Mouse (Mus musculus) neural tube, embryonic 11.5 days (tissue): ENCODE measurements at regions not wholly inside any gene's neighbourhood (a gene's known extent, or its start where the extent isn't known, plus 50 kb on each side); places are given as distances from the start of the nearest gene placed in this dataset.
A peak's percentile ranks its signal among the peaks of the same experiment; 100 is the strongest.
"Not testable (repeated sequence)": the region's sequence is repeated elsewhere in the genome, so short reads cannot be mapped to it uniquely, and the experiment has no call there.

Experiments used
- ATAC-seq: fragments of 200-750 bp; cut with Nextera tagmentation; 2 replicates; pipeline ENCODE4 v1.8.0; 2017; ENCODE audit warnings: moderate number of reproducible peaks, mild to moderate bottlenecking, moderate TSS enrichment, moderate library complexity; ENCODE audit not compliant: insufficient read depth, low FRiP score, low TSS enrichment
- DNase-seq: peaks from one replicate; pipeline ENCODE4 v3.0.0-alpha.2; 2015; ENCODE audit warnings: low spot score
- H3K27ac ChIP-seq: fragments of 300-500 bp; sonication (generic); 2 replicates; pipeline ENCODE4 v1.5.1; 2014; ENCODE audit warnings: low read depth, mild to moderate bottlenecking, low read length
- H3K27me3 ChIP-seq: fragments of 300-500 bp; sonication (generic); 2 replicates; pipeline ENCODE4 v1.6.1; 2014; ENCODE audit warnings: mild to moderate bottlenecking, low read length, mixed read lengths; ENCODE audit not compliant: control insufficient read depth, insufficient read depth
- H3K36me3 ChIP-seq: fragments of 300-500 bp; sonication (generic); 2 replicates; pipeline ENCODE4 v1.6.1; 2014; ENCODE audit warnings: mild to moderate bottlenecking, low read length, moderate library complexity, mixed read lengths; ENCODE audit not compliant: control insufficient read depth, insufficient read depth
- H3K4me1 ChIP-seq: fragments of 300-500 bp; sonication (generic); 2 replicates; pipeline ENCODE4 v1.6.1; 2014; ENCODE audit warnings: low read length, mixed read lengths; ENCODE audit not compliant: control insufficient read depth, insufficient read depth
- H3K4me2 ChIP-seq: fragments of 300-500 bp; sonication (generic); 2 replicates; pipeline ENCODE4 v1.6.1; 2014; ENCODE audit warnings: low read depth, mild to moderate bottlenecking, moderate library complexity
- H3K4me3 ChIP-seq: fragments of 300-500 bp; sonication (generic); 2 replicates; pipeline ENCODE4 v1.5.1; 2014; ENCODE audit warnings: low read depth, low read length
- H3K9ac ChIP-seq: fragments of 300-500 bp; sonication (generic); 2 replicates; pipeline ENCODE4 v1.6.1; 2014; ENCODE audit warnings: mild to moderate bottlenecking, low read length
- H3K9me3 ChIP-seq: fragments of 300-500 bp; sonication (generic); 2 replicates; pipeline ENCODE4 v1.6.1; 2016; ENCODE audit warnings: low read length; ENCODE audit not compliant: control insufficient read depth
- WGBS: fragments of 180-500 bp; shearing (Covaris S2); extraction: QIAGEN DNeasy Blood & Tissue Kit; methylation state at CpG from one replicate; pipeline ENCODE4 v1.1.7; 2014; 5-methylcytosine and 5-hydroxymethylcytosine counted together

DNA sequence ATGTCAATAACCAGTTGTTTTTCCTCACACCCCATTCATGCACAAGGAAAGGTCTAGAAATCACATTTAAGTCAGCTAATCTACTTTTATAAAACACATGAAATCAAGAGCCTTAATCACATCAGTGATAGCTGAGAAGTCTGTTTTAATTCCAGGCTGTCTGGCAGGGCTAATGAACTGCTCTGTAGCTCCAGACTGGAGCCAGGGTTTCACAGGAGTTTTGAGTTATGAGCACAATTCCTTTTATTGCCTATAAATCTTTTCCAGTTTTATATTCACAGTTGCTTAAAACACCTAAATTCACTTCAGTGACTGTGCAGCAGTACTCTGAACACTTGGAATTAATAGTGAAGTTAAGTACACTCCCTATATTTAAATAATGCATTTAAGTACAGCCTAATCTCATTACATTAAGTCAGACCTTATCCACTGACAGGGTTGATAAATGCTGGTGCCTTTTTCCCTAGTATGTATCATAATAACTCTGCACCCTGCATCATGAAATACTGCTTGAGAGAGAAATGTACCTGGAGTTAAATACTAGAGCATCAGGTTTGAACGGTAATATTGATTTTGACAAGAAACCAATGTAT, 198.6 kb upstream of the Gria4 start:
- ATAC-seq = 0 out of 2 replicates have a peak, but pooled peaks have one; percentile 24

DNA sequence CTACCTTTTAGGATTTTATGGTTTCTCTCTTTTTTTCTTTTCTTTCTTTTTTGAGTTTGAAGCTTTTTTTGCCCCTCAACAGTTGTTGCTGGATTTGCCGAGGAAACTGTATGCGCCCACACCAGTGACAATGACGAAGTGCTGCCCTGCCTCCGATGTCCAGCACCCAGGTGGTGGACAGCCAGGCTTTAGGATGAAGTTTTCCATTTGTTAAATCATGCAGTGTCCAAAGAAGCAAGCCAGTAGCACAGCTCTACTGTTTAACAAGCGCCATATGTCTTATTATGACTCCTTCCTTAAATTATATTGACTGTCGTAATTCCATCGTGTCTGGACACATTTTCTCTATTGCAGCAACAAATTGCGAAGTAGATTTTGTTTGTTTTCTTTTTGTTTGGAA, 183.4 kb upstream of the Gria4 start:
- H3K36me3 ChIP-seq, H3K9me3 ChIP-seq, H3K27me3 ChIP-seq, H3K9ac ChIP-seq, H3K27ac ChIP-seq, H3K4me2 ChIP-seq, ATAC-seq, H3K4me1 ChIP-seq, DNase-seq, H3K4me3 ChIP-seq: not testable (repeated sequence)
- WGBS = 83% methylated on average over 8 of the region's 8 CpGs

More for the DNA sequence above, 198.6 kb upstream of the Gria4 start:
- no peaks in the 10 kb centered on the region for H3K4me1 ChIP-seq
- no peak for DNase-seq
- H3K27ac ChIP-seq = no peak overlapping the region
- H3K9ac ChIP-seq = no peak overlapping the region
- no peaks in the 10 kb centered on the region for H3K9me3 ChIP-seq
- no peaks in the 10 kb centered on the region for H3K36me3 ChIP-seq
- H3K27me3 ChIP-seq = no peaks in the 10 kb centered on the region
- WGBS = 86% methylated on average over 1 of the region's 1 CpGs
- H3K4me2 ChIP-seq = no peak overlapping the region
- no peak overlapping the region for H3K4me3 ChIP-seq

- ATAC-seq (no peak; the same call in 1 of the 2 replicates), DNase-seq (no peak)
- H3K9me3 ChIP-seq = no peaks in the 10 kb centered on the region
- no peak overlapping the region for H3K4me3 ChIP-seq
- H3K36me3 ChIP-seq = no peaks in the 10 kb centered on the region
- no peaks in the 10 kb centered on the region for H3K27me3 ChIP-seq
- no peak overlapping the region for H3K27ac ChIP-seq
- H3K4me2 ChIP-seq = no peak overlapping the region
- no peak overlapping the region for H3K9ac ChIP-seq
- H3K4me1 ChIP-seq = no peaks in the 10 kb centered on the region
- 89% methylated on average over 31 of the region's 31 CpGs for WGBS
Observed at GRCm38 (mm10) chr9:4977537-4977936, 181.5 kb upstream of the Gria4 start.

- no peak overlapping the region for H3K27ac ChIP-seq
- H3K9me3 ChIP-seq = no peaks in the 10 kb centered on the region
- H3K9ac ChIP-seq = no peak overlapping the region
- no peaks in the 10 kb centered on the region for H3K27me3 ChIP-seq
- no peaks in the 10 kb centered on the region for H3K4me1 ChIP-seq
- no peak overlapping the region for H3K4me3 ChIP-seq
- WGBS = 69% methylated on average over 1 of the region's 1 CpGs
- H3K36me3 ChIP-seq = no peaks in the 10 kb centered on the region
- ATAC-seq = no peak
- no peak for DNase-seq
- no peak overlapping the region for H3K4me2 ChIP-seq
Observed at GRCm38 (mm10) chr9:4975073-4975472, 179.0 kb upstream of the Gria4 start.

GRCm38 (mm10) chr9:4931861-4932260, 135.8 kb upstream of the Gria4 start:
- H3K4me3 ChIP-seq, H3K9ac ChIP-seq, H3K27ac ChIP-seq, ATAC-seq, H3K4me1 ChIP-seq, H3K9me3 ChIP-seq, H3K4me2 ChIP-seq, DNase-seq, H3K27me3 ChIP-seq, H3K36me3 ChIP-seq: not testable (repeated sequence)
- 88% methylated on average over 1 of the region's 1 CpGs for WGBS

- Histone ChIP-seq H3K4me3 (no peak overlapping the region), H3K4me1 (no peaks in the 10 kb centered on the region), H3K27me3 (no peaks in the 10 kb centered on the region), H3K9ac (no peak overlapping the region), H3K27ac (no peak overlapping the region), H3K9me3 (no peaks in the 10 kb centered on the region), H3K36me3 (no peaks in the 10 kb centered on the region), H3K4me2 (no peak overlapping the region)
- ATAC-seq = no peak
- WGBS = 88% methylated on average over 4 of the region's 4 CpGs
- no peak for DNase-seq
Observed at GRCm38 (mm10) chr9:4930362-4930761, 134.3 kb upstream of the Gria4 start.

DNA sequence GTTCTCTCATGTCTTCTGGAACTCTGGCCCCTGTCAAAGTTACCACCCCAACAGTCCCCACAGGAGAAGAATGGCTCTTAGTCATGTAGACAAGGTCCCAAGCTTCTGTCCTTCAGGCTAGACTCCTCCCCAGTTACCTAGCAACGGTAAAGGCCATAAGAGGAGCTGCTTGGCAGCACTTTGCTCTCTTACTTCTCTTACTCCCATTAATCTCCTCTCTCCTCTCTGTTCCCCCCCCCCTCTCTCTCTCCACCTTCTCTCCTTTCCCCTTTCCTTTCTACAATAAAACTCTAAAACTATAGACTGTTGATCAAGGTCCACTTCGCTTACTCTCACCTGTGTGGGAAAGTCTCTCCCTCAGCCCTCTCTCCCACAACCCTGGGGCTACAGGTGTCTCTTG, 114.5 kb upstream of the Gria4 start:
- no peak for ATAC-seq
- H3K4me2 ChIP-seq = no peak overlapping the region
- no peaks in the 10 kb centered on the region for H3K36me3 ChIP-seq
- no peak overlapping the region for H3K27ac ChIP-seq
- H3K9ac ChIP-seq = no peak overlapping the region
- WGBS = 94% methylated on average over 2 of the region's 2 CpGs
- H3K9me3 ChIP-seq = no peaks in the 10 kb centered on the region
- no peaks in the 10 kb centered on the region for H3K4me1 ChIP-seq
- no peak for DNase-seq
- no peaks in the 10 kb centered on the region for H3K27me3 ChIP-seq
- H3K4me3 ChIP-seq = no peak overlapping the region

GRCm38 (mm10) chr9:4885479-4885878, 89.4 kb upstream of the Gria4 start:
- Histone ChIP-seq H3K9me3 (no peaks in the 10 kb centered on the region), H3K9ac (no peak overlapping the region), H3K4me1 (no peaks in the 10 kb centered on the region), H3K36me3 (no peaks in the 10 kb centered on the region), H3K4me2 (no peak overlapping the region), H3K27ac (no peak overlapping the region), H3K4me3 (no peak overlapping the region), H3K27me3 (no peaks in the 10 kb centered on the region)
- 89% methylated on average over 1 of the region's 1 CpGs for WGBS
- ATAC-seq (no peak), DNase-seq (no peak)
